Mouse (Mus musculus) liver, adult (tissue): ENCODE results near the gene Selenof.

Experiments
- GATA4 ChIP-seq: IDR thresholded peaks from 2 replicates; pipeline ENCODE4 v1.6.1; 2014; ENCODE audit warnings: mild to moderate bottlenecking, low read length; ENCODE audit not compliant: insufficient replicate concordance

Selenof gene

DNA sequence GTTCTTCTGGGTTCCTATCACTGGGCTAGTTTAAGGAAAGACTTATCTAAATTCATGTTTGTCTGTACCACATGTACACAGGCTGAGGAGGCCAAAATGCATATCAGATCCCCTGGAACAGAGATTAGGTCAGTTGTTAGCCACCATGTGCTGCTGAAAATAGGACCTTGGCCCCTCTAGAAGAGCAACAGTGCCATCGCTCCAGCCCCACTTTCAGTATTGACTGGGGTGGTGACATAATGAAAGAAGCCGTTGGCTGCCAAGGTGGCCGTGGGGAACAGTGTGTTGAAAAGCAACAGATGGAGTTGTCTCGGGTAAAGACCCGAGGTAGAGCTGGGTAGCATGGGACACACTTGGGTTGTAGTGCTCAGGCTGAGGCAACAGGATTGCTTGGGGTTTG is 9.7 kb downstream of the Selenof start:
- TF ChIP-seq GATA4, result 0 out of 2 replicates have a peak, but pooled peaks have one; percentile 24

GRCm38 (mm10) chr3:144580281-144580680 is 10.2 kb downstream of the Selenof start:
- no peak for TF ChIP-seq GATA4

DNA sequence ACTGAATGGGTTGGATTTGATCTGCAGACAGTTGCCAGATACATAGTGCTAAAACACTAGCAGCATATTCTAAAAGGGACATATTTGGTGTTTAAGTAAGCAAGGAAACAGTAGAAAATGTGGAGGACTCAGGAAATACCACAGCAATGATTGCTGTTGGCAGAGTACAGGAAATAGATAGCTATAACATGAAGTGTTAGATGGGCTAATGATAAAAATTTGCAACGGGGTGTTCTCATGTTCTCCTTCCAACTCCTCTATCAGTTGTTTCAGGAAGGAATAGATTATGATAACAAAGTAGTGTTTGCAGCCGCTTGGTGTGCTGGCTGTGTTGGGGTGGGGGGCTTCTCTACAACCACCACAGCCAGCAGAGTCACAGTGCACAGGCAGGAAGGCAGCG is 11.7 kb downstream of the Selenof start:
- no peak for TF ChIP-seq GATA4

DNA sequence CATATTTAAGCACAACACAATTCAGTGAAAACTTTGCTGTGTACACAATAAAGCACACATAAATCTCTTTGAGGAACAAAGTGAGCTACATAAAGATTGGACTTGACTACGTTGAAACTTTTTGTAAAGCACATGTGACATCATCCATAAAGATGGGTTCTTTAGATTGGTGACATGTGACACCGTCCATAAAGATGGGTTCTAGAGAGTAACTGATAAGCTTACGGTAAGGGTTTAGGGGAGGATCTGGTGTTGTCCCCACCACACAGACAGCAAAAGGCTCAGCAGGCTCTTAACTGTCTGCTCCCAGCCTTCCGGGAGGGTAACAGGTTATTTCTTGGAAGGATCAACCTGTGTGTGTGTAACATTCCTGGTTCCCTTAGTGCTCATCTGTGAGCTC is 12.2 kb downstream of the Selenof start:
- TF ChIP-seq GATA4, result no peak

DNA sequence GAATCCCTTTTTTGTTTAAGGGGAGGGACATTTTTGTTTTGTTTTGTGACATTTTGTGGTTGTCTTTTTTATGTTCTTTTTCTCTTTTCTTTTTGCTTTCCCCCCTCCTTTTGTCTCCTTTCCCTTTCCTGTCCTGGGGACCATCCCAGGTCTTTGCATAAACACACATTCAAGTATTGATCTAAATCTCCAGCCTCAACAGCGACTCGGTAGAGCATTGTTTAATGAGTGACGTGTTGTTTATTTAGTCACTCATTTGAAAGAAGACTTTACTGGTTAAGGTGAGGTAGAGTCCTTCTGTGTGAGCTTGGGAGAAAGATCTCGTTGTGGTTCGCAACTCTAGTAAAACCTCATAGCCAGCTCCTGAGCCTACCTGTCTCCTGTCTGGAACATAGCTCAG is 13.7 kb downstream of the Selenof start:
- no peak for TF ChIP-seq GATA4

DNA sequence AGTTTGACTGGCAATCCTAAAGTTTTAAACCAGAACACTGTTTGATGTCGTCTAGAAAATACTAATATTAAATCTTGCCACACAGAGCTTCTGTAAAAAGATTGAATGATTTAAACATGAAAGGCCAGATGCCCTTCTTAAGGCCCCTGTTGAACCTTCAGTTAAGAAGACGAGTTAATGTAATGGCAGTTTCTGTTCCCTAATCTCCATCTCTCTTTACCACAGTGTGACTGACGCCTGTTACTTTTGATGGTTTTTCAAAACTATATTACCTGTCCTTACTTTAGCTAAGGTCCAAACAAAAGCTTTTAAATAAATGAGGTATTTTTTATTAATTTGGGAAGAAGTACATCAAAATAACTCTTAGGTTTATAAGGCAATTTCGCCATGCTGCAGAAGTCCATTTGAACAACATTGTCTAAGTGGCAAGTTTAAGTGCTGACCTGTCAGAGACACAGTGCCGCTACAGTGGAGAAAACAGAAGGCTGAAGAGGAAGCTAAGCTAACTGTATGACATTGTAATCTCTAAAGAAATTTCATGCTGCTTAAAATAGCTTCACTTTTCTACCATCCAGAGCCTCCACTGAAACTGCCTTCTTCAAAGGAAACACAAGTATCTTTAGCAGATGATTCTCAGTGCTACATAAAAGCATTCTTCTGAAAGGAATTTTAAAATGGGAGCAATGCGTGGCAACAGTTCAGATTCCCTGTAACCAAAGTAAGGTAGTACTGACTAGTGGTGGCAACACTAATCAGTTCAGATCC is 14.9 kb downstream of the Selenof start:
- TF ChIP-seq GATA4, result no peak

- no peak for TF ChIP-seq GATA4
Measured at GRCm38 (mm10) chr3:144586731-144587130, 16.6 kb downstream of the Selenof start.

GRCm38 (mm10) chr3:144589189-144589890 is 19.2 kb downstream of the Selenof start:
- TF ChIP-seq GATA4, result no peak

GRCm38 (mm10) chr3:144592992-144593785 is 23.1 kb downstream of the Selenof start:
- no peak for TF ChIP-seq GATA4

DNA sequence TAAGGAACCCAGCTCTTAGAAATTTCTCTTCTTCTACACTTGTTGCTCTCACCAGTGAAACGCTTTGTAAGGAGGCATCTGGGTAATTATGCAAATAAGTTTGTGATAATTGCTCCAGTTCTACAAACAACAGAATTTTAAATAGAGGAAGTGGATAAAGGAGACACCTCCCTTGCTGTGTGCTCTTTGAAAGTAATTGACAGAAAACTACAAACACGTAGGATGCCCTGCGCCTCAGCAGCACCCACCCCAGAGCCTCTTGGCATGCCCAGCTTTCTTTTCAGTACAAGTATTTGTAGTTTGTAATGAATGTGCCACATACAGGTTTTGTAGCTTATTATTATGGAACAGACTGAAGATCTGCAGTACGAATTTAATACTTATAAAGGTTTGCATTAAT is 27.0 kb downstream of the Selenof start:
- TF ChIP-seq GATA4, result no peak

DNA sequence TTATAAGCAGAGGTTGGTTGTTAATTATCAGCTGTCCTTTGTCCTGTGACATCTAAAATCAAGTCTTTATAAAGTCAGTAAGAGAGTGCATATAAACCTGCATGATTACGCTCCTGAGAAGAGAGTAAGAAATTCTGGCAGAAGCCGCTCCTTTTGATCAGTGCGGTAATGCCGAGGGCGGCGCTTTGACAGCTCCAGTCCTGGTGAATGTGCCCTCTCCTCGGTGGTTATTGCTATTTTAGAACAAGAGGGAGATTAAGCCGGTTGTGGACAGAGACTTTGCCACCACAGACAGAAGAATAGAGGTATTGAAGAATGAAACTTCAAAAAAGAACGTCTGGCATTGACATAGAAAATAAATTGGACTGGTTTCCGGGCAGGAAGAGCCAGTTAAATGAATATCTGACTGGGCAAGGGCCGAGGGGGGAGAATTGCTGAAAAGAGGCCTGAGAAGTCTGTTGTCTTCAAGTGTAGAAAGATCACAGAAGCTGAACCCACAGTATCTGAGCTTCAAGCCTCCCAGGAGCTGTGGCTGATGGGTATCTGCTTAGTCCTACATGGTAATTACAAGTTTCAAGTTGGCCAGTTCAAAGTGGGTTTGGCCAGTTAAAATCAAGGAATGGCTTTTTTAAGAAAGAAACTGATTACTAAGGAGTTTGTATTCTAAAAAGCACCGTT is 27.8 kb downstream of the Selenof start:
- no peak for TF ChIP-seq GATA4

DNA sequence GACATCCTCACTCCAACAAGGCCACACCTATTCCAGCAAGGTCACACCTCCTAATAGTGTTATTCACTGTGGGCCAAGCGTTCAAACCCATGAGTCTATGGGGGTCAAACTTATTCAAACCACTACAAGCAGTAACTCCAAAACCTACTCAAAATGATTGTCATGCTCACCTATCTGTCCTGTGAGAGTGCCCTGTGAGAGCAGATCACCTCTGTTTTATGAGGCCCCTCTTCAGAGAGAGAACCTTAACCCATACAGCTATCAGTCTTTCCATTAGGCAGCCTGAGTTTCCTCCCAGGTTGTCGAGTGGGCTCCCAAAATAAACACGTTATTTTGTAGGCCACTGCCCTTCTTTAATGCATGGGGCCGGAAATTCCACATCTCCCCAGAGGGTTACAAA is 32.3 kb downstream of the Selenof start:
- TF ChIP-seq GATA4, result no peak

DNA sequence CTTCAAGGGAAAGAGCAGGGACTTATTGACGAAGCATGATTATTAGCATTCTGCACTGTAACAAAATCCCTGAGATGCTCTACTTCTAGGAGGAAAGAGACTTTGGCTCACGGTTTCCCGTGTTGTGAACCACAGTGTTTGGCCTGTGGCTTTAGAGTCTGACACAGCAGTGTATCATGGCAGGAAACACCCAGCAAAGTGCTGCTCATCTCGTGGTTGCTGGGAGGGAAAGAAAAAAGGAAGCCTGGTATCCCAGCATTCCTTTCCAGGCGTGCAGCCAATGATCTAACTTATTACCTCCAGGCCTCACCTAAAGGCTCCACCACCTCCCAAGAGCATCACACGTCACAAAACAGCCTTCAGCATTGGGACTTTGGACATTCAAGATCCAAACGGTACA is 32.7 kb downstream of the Selenof start:
- no peak for TF ChIP-seq GATA4

- TF ChIP-seq GATA4, result no peak
Measured at GRCm38 (mm10) chr3:144603558-144603957, 33.5 kb downstream of the Selenof start.

- TF ChIP-seq GATA4, result no peak
Measured at GRCm38 (mm10) chr3:144604205-144604604, 34.1 kb downstream of the Selenof start.
